Mouse (Mus musculus) adrenal gland (tissue): Measurements from ENCODE around the gene BC051142.

Source experiments
- intact Hi-C: fragments of 180-260 bp; cut with DNase I; formaldehyde crosslinking; loops from one replicate; pipeline ENCODE4 v1.15.1; 2025
- long read RNA-seq, 2 experiments: library from polyadenylated mRNA; unstranded; transcript quantifications; one replicate each; pipeline ENCODE4 v2.0.0; 2020; ENCODE audit warnings: borderline replicate concordance in 1 of 2; ENCODE audit not compliant: insufficient replicate concordance in 1 of 2

The BC051142 gene
- long read RNA-seq, experiment 1, partial matches to known transcripts: 0 of 1 reads
- long read RNA-seq, experiment 1, other reads (novel, unspliced or antisense): 1 of 1 reads
- long read RNA-seq, experiment 2: 0 reads

GRCm38 (mm10) chr17:34398711-34399393, at the start of gene BC051142:
BC051142 (plus strand) TSS chr17:34398820.
- intact Hi-C loops: no loop called here

- intact Hi-C loops: no loop called here
These were observed 49.2 kb upstream of the BC051142 start for GRCm38 (mm10) chr17:34349429-34349828.

DNA sequence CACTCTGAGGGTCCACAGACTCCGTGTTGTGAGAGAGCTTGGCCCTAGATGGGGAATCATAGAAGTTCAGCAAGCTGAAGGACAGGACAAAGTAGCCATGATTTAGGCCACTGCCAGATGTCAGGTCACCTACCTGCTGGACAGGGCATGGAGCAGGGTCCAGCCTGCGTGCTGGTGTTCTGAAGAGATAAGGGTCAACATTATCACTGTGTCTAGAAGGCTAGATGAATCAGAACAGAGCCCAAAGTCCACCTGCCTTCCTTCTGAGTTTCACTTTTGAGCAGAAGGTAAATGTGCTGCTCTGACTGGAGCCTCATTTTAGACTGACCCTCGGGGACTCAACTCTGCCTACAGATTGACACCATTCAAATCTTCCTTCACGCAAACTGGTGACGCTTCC, 44.1 kb upstream of the BC051142 start, which contains the start of gene Btnl2:
Gene Btnl2 (plus strand): TSS at position 284 of the 400 bp plus-strand sequence.
- intact Hi-C loops: no loop called here

DNA sequence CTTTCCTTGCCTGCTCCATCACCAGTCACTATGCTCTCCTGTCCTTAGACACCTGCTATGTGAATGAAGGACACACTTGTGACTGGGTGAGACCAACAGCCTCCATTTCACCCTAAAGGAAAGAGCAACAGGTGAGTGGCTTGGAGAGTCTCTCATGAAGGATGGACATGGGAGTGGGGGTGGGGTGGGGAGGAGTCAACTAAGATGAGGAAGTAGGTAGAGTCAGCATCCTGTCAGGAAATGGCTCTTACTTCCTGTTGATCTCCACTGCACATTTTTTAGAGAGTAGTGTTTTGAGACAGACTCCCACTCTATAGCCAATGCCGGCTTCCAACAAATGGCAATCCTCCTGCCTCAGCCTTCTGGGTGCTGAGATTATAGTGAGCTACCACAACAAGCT, 43.7 kb upstream of the BC051142 start:
- intact Hi-C loops: no loop called here

- intact Hi-C loops: no loop called here
These were observed 35.6 kb upstream of the BC051142 start for GRCm38 (mm10) chr17:34362954-34363546.

- intact Hi-C loops: no loop called here
These were observed 34.8 kb upstream of the BC051142 start for GRCm38 (mm10) chr17:34363676-34364310.

DNA sequence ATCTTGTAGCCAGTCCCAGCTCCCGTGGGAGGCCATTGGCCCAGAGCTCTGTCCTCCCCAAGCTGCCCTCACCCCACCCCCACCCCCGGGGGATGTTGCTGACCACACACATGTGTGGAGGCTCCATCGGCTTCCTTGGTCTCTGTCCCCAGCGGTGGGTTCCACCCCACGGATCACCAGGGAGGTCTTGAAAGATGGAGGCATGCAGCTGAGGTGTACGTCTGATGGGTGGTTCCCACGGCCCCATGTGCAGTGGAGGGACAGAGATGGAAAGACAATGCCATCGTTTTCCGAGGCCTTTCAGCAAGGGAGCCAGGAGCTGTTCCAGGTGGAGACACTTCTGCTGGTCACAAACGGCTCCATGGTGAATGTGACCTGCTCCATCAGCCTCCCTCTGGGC, 33.6 kb upstream of the BC051142 start:
- intact Hi-C loops: no loop called here

DNA sequence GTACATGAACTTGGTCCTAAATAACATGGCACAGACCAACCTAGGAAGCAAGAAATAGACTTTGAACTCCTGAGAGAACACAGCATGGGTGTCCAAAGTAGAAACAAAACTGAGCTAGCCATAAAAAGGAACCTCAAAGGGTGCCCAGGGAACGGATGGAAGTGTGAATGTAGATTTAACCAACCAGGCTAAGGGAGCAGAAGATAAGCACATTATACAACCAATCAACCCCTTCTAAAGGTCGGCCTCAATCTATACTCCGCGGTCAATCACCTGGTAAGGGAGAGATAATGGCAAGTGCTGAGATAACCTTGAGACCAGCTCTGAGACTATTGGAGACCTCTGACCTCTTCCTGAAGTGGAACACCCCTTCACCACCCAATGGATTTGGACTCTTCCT, 28.1 kb upstream of the BC051142 start:
- intact Hi-C loops: no loop called here

GRCm38 (mm10) chr17:34373055-34373709, 25.4 kb upstream of the BC051142 start:
- intact Hi-C loops: no loop called here

- intact Hi-C loops: loop anchor here (5.0 kb wide), 1 partner anchor 40 kb away; no protein-coding TSS in a partner anchor
These were observed 21.8 kb upstream of the BC051142 start, which contains the start of gene Btnl1 for GRCm38 (mm10) chr17:34376847-34377246. Btnl1 (plus strand) TSS chr17:34377132.

DNA sequence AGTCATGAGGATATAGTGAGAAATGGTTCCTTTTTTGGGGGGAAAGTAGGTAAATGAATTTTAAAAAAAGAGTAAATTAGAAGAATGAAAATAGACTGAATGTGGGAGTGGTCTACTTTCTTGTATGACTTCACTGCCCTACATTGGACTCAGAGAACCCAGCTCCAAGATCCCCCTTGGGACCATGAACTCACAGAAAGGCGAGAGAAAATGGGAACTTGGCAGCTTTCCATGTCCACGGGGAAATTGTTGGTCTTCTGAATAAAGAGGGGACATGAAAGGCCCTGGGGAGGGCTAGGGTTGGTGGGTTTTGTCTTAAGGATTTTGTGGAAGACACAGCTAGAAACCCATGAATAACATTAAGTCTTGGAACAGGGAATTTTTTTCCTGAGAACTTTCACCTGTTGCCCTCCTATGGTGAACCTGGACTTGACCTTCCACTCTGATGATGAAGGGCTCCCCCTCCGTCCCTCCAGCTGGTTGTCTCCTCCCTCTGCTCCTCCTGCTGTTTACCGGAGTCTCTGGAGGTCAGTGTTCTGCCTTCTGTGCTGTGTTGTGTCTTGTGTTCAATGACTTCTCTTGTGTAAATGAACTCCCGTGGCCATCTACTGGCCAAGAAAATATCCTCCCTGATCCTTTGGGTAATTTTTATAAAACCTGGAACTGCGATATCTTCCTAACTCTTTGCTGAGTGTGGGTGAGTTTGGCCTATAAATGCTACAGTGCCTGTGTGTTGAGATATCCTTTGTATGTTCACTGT, 21.0 kb upstream of the BC051142 start:
- intact Hi-C loops: loop anchor here (5.0 kb wide), 1 partner anchor 40 kb away; no protein-coding TSS in a partner anchor

DNA sequence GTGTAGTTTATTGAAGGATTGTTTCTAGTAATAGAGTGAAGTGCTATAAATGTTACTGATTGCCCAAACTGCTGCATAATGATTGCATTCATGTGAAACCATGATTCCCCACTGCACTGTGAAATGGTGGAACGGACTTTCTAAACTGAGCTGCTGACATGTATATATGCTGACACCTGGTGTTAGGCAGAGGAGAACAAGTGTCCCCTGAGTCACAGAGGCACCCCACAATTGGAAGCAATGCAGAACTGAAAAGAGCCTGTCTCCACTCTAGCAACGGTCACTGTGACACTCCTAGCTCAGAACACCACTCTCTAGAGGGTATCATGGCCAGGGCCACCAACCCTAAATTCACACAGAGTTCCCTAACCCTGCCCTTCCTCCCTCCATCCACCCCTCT, 19.9 kb upstream of the BC051142 start:
- intact Hi-C loops: loop anchor here (5.0 kb wide), 1 partner anchor 39 kb away; no protein-coding TSS in a partner anchor

DNA sequence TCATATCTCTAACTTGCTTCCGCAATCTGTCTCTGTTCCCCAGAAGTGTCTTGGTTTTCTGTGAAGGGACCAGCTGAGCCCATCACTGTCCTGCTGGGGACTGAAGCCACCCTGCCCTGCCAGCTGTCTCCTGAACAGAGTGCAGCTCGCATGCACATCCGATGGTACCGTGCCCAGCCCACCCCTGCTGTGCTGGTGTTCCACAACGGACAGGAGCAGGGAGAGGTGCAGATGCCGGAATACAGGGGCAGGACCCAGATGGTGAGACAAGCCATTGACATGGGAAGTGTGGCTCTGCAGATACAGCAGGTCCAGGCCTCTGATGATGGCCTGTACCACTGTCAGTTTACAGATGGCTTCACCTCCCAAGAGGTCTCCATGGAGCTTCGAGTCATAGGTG, 19.2 kb upstream of the BC051142 start:
- intact Hi-C loops: loop anchor here (5.0 kb wide), 1 partner anchor 38 kb away; no protein-coding TSS in a partner anchor

DNA sequence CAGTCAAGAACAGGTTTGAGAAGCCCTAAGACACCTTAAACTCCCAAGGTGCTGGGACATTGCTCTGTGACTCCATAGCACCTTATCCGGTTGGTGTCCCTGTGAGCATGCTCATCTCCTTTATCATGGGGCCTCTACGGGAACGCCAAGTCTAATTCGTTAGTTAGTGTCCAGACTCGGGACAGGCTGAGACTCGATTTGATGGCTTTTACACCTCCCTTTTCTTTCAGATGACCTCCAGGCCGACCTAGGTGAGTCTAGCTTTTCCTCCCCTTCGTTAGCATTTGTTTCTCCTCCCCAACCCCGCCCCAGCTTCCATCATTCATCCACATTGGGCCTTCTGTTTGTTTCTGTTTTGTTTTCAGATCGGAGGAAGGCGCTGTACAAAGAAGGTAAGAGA, 16.7 kb upstream of the BC051142 start:
- intact Hi-C loops: no loop called here

DNA sequence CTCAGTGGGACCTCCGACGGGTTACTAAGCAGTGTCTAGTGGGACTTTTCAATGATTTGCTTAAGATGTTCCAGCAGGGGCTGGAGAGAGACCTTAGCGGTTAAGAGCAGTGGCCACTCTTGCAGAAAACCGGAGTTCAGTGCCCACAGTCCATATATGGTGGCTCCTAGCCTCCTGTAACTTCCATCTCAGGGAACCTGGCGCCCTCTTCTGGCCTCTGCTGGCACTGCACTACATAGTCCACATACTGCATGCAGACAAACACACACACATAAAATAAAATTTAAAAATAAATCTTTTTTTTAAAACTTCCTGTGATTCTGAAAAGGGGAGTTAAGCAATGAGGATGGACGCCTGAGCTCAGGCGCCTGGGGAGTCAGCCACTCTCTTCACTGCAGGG, 15.4 kb upstream of the BC051142 start:
- intact Hi-C loops: no loop called here

DNA sequence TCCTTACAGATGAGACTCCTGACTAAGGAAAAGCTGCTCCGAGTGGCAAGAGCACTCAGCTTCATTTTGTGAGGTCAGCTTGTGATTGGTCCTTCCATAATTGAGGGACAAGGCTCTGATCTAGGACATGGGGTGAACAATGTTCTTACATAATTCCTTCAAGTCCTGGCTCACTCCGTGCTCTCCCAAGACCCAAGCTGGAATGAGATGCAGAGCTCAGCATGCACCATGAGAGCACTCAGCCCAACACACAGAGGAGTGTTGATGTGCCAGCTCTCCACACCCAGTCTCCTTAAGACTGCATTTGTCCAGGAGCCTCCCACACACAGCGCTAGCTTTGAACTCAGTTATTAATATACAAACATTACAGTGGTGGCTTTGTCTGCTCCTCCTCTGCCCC, 13.9 kb upstream of the BC051142 start:
- intact Hi-C loops: no loop called here

DNA sequence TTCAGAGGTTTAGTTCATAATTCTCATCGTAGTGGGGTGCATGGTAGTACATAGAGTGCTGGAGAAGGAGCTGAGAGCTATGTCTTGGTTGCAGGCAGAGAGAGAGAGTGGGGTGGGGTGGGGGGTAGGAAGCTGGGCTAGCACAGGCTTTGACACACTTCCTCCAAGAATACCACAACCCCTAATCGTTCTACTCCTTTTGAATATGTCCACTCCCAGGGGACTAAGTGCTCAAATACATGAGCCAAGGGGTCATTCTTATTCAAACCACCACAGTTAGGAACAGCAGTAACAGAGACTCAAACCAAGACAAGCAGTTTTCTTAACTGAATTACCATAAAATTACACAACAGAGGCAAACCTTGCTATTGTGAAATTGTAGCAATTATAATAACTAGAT, 12.0 kb upstream of the BC051142 start:
- intact Hi-C loops: no loop called here

DNA sequence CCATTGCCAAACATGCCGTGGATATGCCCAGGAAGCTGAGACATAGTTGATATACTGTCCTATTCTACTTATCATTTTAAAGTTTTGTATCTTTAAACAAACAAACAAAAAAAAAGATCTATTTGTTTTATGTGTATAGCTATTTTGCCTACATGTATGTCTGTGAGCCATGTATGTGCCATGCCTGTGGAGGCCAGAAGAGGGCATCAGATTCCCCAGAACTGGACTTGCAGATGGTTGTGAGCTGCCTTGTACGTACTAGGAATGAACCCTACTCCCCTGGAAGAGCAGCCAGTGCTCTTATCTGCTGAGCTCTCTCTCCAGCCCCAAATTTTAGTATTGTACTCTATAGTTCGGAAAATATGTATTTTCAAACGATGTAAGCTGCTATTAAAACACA, 10.1 kb upstream of the BC051142 start:
- intact Hi-C loops: loop anchor here (1.0 kb wide), 1 partner anchor 23 kb away; no protein-coding TSS in a partner anchor

- intact Hi-C loops: no loop called here
These were observed 7.1 kb upstream of the BC051142 start for GRCm38 (mm10) chr17:34391507-34391906.

- intact Hi-C loops: no loop called here
These were observed 6.3 kb upstream of the BC051142 start for GRCm38 (mm10) chr17:34392321-34392720.

DNA sequence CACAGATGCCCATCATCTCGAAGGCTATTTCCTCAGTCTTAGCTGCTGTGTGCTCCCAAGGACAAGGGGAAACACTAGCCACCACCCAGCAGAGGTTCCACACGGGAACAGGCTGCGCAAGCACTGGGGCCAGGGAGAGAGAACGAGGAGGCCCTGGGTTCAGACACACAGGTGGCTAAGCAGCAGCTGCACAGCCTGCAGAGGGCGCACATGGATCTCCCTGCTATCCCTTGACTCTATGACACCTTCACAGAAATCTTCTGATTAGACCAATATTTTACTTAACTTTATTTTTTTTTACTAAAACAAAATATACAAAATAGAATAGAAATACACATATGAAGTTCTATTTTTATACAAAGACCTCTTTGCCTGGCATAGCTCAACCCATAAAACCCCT, 1.3 kb upstream of the BC051142 start:
- intact Hi-C loops: no loop called here
